Comparison of ENCODE assay signal across 7 mouse cellular contexts in the genomic region with DNA sequence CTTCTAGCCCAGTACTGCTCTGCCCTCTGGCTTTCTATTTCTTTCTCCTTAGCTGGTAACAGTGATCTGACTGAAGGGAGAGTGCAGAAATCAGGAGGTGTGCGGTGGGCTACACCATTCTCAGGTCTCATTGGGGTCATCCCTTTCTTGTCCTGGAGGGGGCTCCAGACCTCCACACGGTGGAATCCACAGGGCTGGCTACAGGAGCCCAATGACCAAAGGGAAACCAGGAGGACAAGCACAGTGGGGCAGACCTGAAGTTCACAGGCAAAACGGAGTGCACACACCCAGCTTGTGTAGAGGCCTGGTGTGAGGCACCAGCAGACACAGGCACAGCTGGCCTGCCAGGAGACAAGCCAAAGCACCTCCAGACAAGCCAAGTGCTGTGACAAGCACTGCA. TPM values are rescaled to one million over a fixed set of nuclear protein-coding genes. Genes with fewer than 3 reads are reported as not detected.
A peak's percentile ranks its signal among the peaks of the same experiment; 100 is the strongest.
DNase-seq lines count a peak whose midpoint lies in the region; ATAC-seq and TF ChIP-seq lines count a peak whose summit lies in the region.

No protein-coding gene starts in this region.

- no peak for DNase-seq in ES-E14 (ENCODE audit: low read depth, low spot score)
- peak; percentile 80 for DNase-seq in adrenal gland, postnatal 14 days
- peak; percentile 63 for DNase-seq in embryonic facial prominence, embryonic 14.5 days (ENCODE audit: low spot score)
- DNase-seq in lung, postnatal 25 days (ENCODE audit: low spot score) = peak; percentile 60

- no peaks in the 10 kb centered on the region for H3K27me3 ChIP-seq in embryonic facial prominence, embryonic 14.5 days (replicated peaks; ENCODE audit: control insufficient read depth, insufficient read depth, low read length)
- H3K27me3 ChIP-seq in heart, embryonic 14.5 days (ENCODE audit: control insufficient read depth, insufficient read depth, low read length) = no peaks in the 10 kb centered on the region
- no peaks in the 10 kb centered on the region for H3K27me3 ChIP-seq in kidney, embryonic 15.5 days
- no peaks in the 10 kb centered on the region for H3K27me3 ChIP-seq in small intestine, adult 2 months (ENCODE audit: control insufficient read depth, insufficient read depth, low read length)

- H3K9ac ChIP-seq in ES-E14 (ENCODE audit: insufficient read depth, low read depth, low read length, poor library complexity, severe bottlenecking) = no peak overlapping the region
- H3K9ac ChIP-seq in embryonic facial prominence, embryonic 14.5 days (ENCODE audit: low read depth, low read length) = no peak overlapping the region
- H3K9ac ChIP-seq in heart, embryonic 14.5 days (ENCODE audit: low read length) = 0 out of 2 replicates have a peak overlapping the region, but pooled peaks have one; percentile 10
- H3K9ac ChIP-seq in kidney, embryonic 15.5 days = no peak overlapping the region

- peak; percentile 41; the same call in 1 of the 2 replicates for ATAC-seq in embryonic facial prominence, embryonic 14.5 days (ENCODE audit: low read depth)
- 0 out of 2 replicates have a peak, but pooled peaks have one; percentile 45 for ATAC-seq in heart, embryonic 14.5 days (ENCODE audit: insufficient number of reproducible peaks, insufficient read depth, low FRiP score, low read depth)
- peak; percentile 63 for ATAC-seq in kidney, embryonic 15.5 days (replicated peaks; ENCODE audit: low FRiP score)

- peak; percentile 37; the same call in 1 of the 2 replicates for TF ChIP-seq CTCF in small intestine, adult 2 months (IDR thresholded peaks at IDR 0.05; ENCODE audit: extremely low read depth, insufficient read length, insufficient replicate concordance, low read depth, low read length)

- H3K4me2 ChIP-seq in embryonic facial prominence, embryonic 14.5 days (ENCODE audit: low read depth, low read length) = no peak overlapping the region
- H3K4me2 ChIP-seq in heart, embryonic 14.5 days (ENCODE audit: low read length) = no peak overlapping the region
- no peak overlapping the region for H3K4me2 ChIP-seq in kidney, embryonic 15.5 days

- no peak for TF ChIP-seq POLR2A in small intestine, adult 2 months (IDR thresholded peaks at IDR 0.05; ENCODE audit: low read depth, low read length)

- in situ Hi-C loops in ES-E14 (cut with MboI; ENCODE audit: low sequenced_read_pairs in 2 of 2, unreplicated experiment in 2 of 2) = loop anchor here in 1 of 2 experiments (10.0 kb wide), 1 partner anchor 156 kb away; no protein-coding TSS in a partner anchor

- H3K4me3 ChIP-seq in ES-E14 (ENCODE audit: insufficient read depth in 1 of 2, low read depth in 1 of 2, low read length in 2 of 2, poor library complexity in 1 of 2, severe bottlenecking in 1 of 2) = no peak overlapping the region
- H3K4me3 ChIP-seq in embryonic facial prominence, embryonic 14.5 days (ENCODE audit: low read depth, low read length) = no peak overlapping the region
- no peak overlapping the region for H3K4me3 ChIP-seq in heart, embryonic 14.5 days (ENCODE audit: control insufficient read depth in 1 of 2, insufficient read depth in 1 of 2, low read depth in 1 of 2, low read length in 2 of 2)
- no peak overlapping the region for H3K4me3 ChIP-seq in kidney, embryonic 15.5 days (replicated peaks)
- H3K4me3 ChIP-seq in small intestine, adult 2 months (ENCODE audit: low read depth, low read length) = no peak overlapping the region

- H3K4me1 ChIP-seq in ES-E14 (ENCODE audit: control insufficient read depth in 2 of 2, insufficient read depth in 2 of 2, low read length in 2 of 2, poor library complexity in 1 of 2) = no peaks in the 10 kb centered on the region
- no peaks in the 10 kb centered on the region for H3K4me1 ChIP-seq in embryonic facial prominence, embryonic 14.5 days (ENCODE audit: control insufficient read depth, insufficient read depth, low read length)
- H3K4me1 ChIP-seq in heart, embryonic 14.5 days (ENCODE audit: control insufficient read depth in 2 of 2, insufficient read depth in 2 of 2, low read length in 2 of 2) = peaks cover 2 to 5% of the 10 kb centered on the region in 2 experiments; a peak in 3 of 4 replicates
- no peaks in the 10 kb centered on the region for H3K4me1 ChIP-seq in kidney, embryonic 15.5 days
- H3K4me1 ChIP-seq in small intestine, adult 2 months (ENCODE audit: control insufficient read depth, insufficient read depth, insufficient read length, low read length) = no peaks in the 10 kb centered on the region

- H3K27ac ChIP-seq in ES-E14 (ENCODE audit: insufficient read depth, low read depth, low read length, poor library complexity, severe bottlenecking) = no peak overlapping the region
- no peak overlapping the region for H3K27ac ChIP-seq in embryonic facial prominence, embryonic 14.5 days (replicated peaks; ENCODE audit: low read depth, low read length)
- no peak overlapping the region; a peak in 1 of 4 replicates for H3K27ac ChIP-seq in heart, embryonic 14.5 days (replicated peaks in 1 of 2; ENCODE audit: control insufficient read depth in 1 of 2, insufficient read depth in 1 of 2, low read depth in 2 of 2, low read length in 2 of 2)
- no peak overlapping the region for H3K27ac ChIP-seq in kidney, embryonic 15.5 days
- H3K27ac ChIP-seq in small intestine, adult 2 months (ENCODE audit: insufficient read depth, low read depth, low read length) = no peak overlapping the region

- peaks cover 10% of the 10 kb centered on the region; the same call in 1 of the 2 replicates for H3K36me3 ChIP-seq in ES-E14 (ENCODE audit: control insufficient read depth, insufficient read depth, low read length, poor library complexity, severe bottlenecking)
- H3K36me3 ChIP-seq in embryonic facial prominence, embryonic 14.5 days (ENCODE audit: control insufficient read depth, insufficient read depth, low read length) = peaks cover 69% of the 10 kb centered on the region
- peaks cover 93% of the 10 kb centered on the region for H3K36me3 ChIP-seq in heart, embryonic 14.5 days (ENCODE audit: control insufficient read depth, insufficient read depth, low read length)
- H3K36me3 ChIP-seq in kidney, embryonic 15.5 days = peaks cover 77% of the 10 kb centered on the region
- H3K36me3 ChIP-seq in small intestine, adult 2 months (ENCODE audit: control insufficient read depth, insufficient read depth, low read length) = peaks cover 54% of the 10 kb centered on the region

- H3K9me3 ChIP-seq in ES-E14 (ENCODE audit: control insufficient read depth, insufficient read depth, low read depth, low read length) = no peaks in the 10 kb centered on the region
- no peaks in the 10 kb centered on the region for H3K9me3 ChIP-seq in embryonic facial prominence, embryonic 14.5 days (ENCODE audit: control insufficient read depth, low read length)
- no peaks in the 10 kb centered on the region for H3K9me3 ChIP-seq in heart, embryonic 14.5 days (ENCODE audit: control insufficient read depth, low read length)
- no peaks in the 10 kb centered on the region for H3K9me3 ChIP-seq in kidney, embryonic 15.5 days (replicated peaks)

- 17% methylated on average over 3 of the region's 3 CpGs for WGBS in embryonic facial prominence, embryonic 14.5 days
- 15% methylated on average over 3 of the region's 3 CpGs for WGBS in heart, embryonic 14.5 days
- 15% methylated on average over 3 of the region's 3 CpGs for WGBS in kidney, embryonic 15.5 days
- 33% methylated on average over 3 of the region's 3 CpGs for WGBS in small intestine, adult 2 months

TF ChIP-seq in ES-E14, 5 proteins besides CTCF, POLR2A, EP300 and RAD21:
- TF ChIP-seq MAFK (IDR thresholded peaks at IDR 0.05; ENCODE audit: insufficient read depth, low read depth, low read length) = no peak
- TF ChIP-seq ZC3H11A (IDR thresholded peaks at IDR 0.05; ENCODE audit: borderline replicate concordance, low read depth, low read length) = peak; percentile 85
TF ChIP-seq in ES-E14: peak in this region for 1.

RNA-seq across cellular contexts. Expression of a gene that starts 9.4 kb away (rescaled TPM):
- 1,397 and 1,680 TPM in 2 replicates for total RNA-seq in ES-E14 (2012; rRNA removed)
- total RNA-seq in adrenal gland, postnatal 14 days (2021) = 244 and 276 TPM in 2 replicates
- polyA plus RNA-seq in embryonic facial prominence, embryonic 14.5 days (2014; fragmentation: Nextera tagmentation; extraction: Ambion mirVana) = 152 and 153 TPM in 2 replicates
- polyA plus RNA-seq in heart, embryonic 14.5 days (2014; fragmentation: Nextera tagmentation; extraction: Ambion mirVana) = 82.8 and 86.9 TPM in 2 replicates
- 135 and 148 TPM in 2 replicates for polyA plus RNA-seq in kidney, embryonic 15.5 days (2015; fragmentation: Nextera tagmentation; extraction: Ambion mirVana)
- 232 and 339 TPM in 2 replicates for polyA plus RNA-seq in small intestine, adult 2 months (2012; rRNA removed)

RNA-seq across cellular contexts. Expression of a gene that starts 20.4 kb away (rescaled TPM):
- total RNA-seq in ES-E14 (2012; rRNA removed) = 0.32 and 0.62 TPM in 2 replicates
- total RNA-seq in adrenal gland, postnatal 14 days (2021) = 0.70 and 0.90 TPM in 2 replicates
- polyA plus RNA-seq in embryonic facial prominence, embryonic 14.5 days (2014; fragmentation: Nextera tagmentation; extraction: Ambion mirVana) = 2.9 and 3.2 TPM in 2 replicates
- polyA plus RNA-seq in heart, embryonic 14.5 days (2014; fragmentation: Nextera tagmentation; extraction: Ambion mirVana) = 0.11 and 0.13 TPM in 2 replicates
- polyA plus RNA-seq in kidney, embryonic 15.5 days (2015; fragmentation: Nextera tagmentation; extraction: Ambion mirVana) = 0.03 TPM in 1 of 2 replicates, not detected in the other
- polyA plus RNA-seq in small intestine, adult 2 months (2012; rRNA removed) = 0.03 TPM in 1 of 2 replicates, not detected in the other
